Mouse (Mus musculus) monocyte, adult 5-6 weeks (primary cell): ENCODE measurements around the gene Prpf3. TPM values are rescaled to one million over a fixed set of nuclear protein-coding genes. Genes with fewer than 3 reads are reported as not detected.

ENCODE experiments used
- total RNA-seq: library from RNA; stranded (forward); fragments of 200-1000, 200-491, 200-594 nt; gene quantifications from 3 replicates; pipeline ENCODE4 v1.2.3, GENCODE M21; 2017

Prpf3 gene
- total RNA-seq, 1 experiment from 2014 or later = 30.1 TPM

Other genes starting within 250 kb of the Prpf3 start
- 127 to 153 TPM (median 131 TPM) in 3 replicates for gene Ensa, start 230.9 kb downstream of the Prpf3 start, total RNA-seq
- gene Mcl1, start 197.1 kb downstream of the Prpf3 start, total RNA-seq = 678 to 973 TPM (median 884 TPM) in 3 replicates
- 0.38 to 7.2 TPM (median 0.53 TPM) in 3 replicates for gene Adamtsl4, start 168.0 kb downstream of the Prpf3 start, total RNA-seq
- 1.6 to 7.1 TPM in 2 of 3 replicates, not detected in the other for gene Ecm1, start 116.3 kb downstream of the Prpf3 start, total RNA-seq
- 15.4 to 29.0 TPM (median 21.4 TPM) in 3 replicates for gene Tars2, start 95.7 kb downstream of the Prpf3 start, total RNA-seq
- gene Rprd2, start 37.0 kb downstream of the Prpf3 start, total RNA-seq = 47.5 to 52.2 TPM (median 48.5 TPM) in 3 replicates
- 241 to 323 TPM (median 321 TPM) in 3 replicates for gene Mrps21, start 15.6 kb upstream of the Prpf3 start, total RNA-seq
- 6.4 to 16.6 TPM (median 10.2 TPM) in 3 replicates for gene Ciart, start 26.4 kb upstream of the Prpf3 start, total RNA-seq
- gene BC028528, start 36.1 kb upstream of the Prpf3 start, total RNA-seq = 148 to 259 TPM (median 230 TPM) in 3 replicates
- 27.5 to 35.0 TPM (median 32.8 TPM) in 3 replicates for gene Aph1a, start 38.1 kb upstream of the Prpf3 start, total RNA-seq
- gene Car14, start 48.8 kb upstream of the Prpf3 start, total RNA-seq = not detected in 3 replicates
- gene Anp32e, start 73.4 kb upstream of the Prpf3 start, total RNA-seq = 108 to 150 TPM (median 134 TPM) in 3 replicates
- 73.1 to 144 TPM (median 131 TPM) in 3 replicates for gene Plekho1, start 140.1 kb upstream of the Prpf3 start, total RNA-seq
- gene Vps45, start 202.6 kb upstream of the Prpf3 start, total RNA-seq = 18.1 to 75.8 TPM (median 21.4 TPM) in 3 replicates
- gene Otud7b, start 248.6 kb upstream of the Prpf3 start, total RNA-seq = 12.5 to 26.2 TPM (median 17.1 TPM) in 3 replicates